Mouse (Mus musculus) cortical plate, adult 2 months (tissue): ENCODE measurements at regions not wholly inside any gene's neighbourhood (a gene's known extent, or its start where the extent isn't known, plus 50 kb on each side); places are given as distances from the start of the nearest gene placed in this dataset.

Source experiments
- H3K27ac ChIP-seq: fragments of 200-500 bp; 2 replicates; pipeline ENCODE4 v1.5.1; 2012; ENCODE audit warnings: low read length, control low read depth, inconsistent platforms; ENCODE audit not compliant: insufficient read depth
- H3K4me1 ChIP-seq: fragments of 200-500 bp; 2 replicates; pipeline ENCODE4 v1.6.1; 2011; ENCODE audit warnings: low read length; ENCODE audit not compliant: control insufficient read depth, insufficient read depth
- H3K4me3 ChIP-seq: fragments of 200-500 bp; 2 replicates; pipeline ENCODE4 v1.5.1; 2011; ENCODE audit warnings: mild to moderate bottlenecking, low read length, control low read depth; ENCODE audit not compliant: insufficient read depth
- CTCF ChIP-seq: fragments of 200-500 bp; IDR thresholded peaks from 2 replicates; pipeline ENCODE4 v1.5.1; 2011; ENCODE audit warnings: mild to moderate bottlenecking, control low read depth, low read length; ENCODE audit not compliant: insufficient read depth; ENCODE audit errors: extremely low read depth
- POLR2A ChIP-seq: fragments of 200-500 bp; IDR thresholded peaks from 2 replicates; pipeline ENCODE4 v1.6.1; 2011; ENCODE audit warnings: mild to moderate bottlenecking, low read length, control low read depth; ENCODE audit not compliant: insufficient read depth; ENCODE audit errors: extremely low read depth

DNA sequence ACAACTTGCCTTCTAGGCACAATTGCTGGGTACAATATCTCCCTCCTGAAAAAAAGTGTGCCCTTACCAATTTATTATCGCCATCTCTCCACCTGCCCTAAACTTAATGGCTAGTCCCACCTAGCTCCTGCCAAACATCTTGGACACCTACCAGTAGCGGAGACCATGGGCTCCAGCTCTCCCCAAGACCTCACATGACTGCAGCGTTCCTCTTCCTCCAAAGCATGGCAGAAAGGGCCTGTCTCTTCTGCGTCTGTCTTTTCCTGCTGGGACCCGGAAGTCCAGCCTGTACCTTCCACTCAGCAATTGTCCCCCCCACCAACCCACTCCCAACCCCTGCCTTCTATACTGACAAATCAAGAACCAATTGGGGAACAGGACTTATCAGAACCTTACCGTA lies 63.1 kb upstream of the Usp24 start:
- H3K4me1 ChIP-seq: no peaks in the 10 kb centered on the region
- no peak overlapping the region for H3K27ac ChIP-seq
- TF ChIP-seq CTCF (no peak), POLR2A (no peak)

DNA sequence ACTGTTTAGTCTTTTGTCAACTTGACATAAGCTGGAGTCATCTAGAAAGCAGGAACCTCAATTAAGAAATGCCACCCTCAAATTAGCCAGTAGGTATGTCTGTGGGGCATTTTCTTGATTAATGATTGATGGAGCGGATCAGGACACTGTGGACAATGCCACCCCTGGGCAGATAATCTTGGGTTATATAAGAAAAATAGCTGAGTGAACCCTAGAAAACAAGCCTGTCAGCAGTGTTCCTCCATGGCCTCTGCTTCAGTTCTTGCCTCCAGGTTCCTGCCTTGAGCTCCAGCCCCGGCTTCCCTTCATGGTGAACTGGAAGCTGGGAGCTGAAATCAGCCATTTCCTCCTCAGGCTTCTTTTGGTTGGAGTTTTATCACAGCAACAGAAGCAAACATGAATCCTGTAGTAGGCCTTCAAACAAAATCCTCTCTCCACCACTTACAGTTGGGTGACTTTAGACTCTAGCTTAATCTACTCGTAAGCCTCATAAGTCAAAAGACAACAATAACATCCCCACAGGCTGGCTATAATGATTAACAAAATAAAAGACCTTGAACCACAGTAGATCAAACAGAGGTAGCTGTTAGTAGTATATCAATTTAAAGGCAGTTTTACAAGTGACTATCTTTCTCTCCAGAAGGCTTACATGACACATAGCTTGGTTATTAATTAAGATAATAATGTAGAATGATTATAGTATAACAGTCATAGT lies 61.1 kb upstream of the Usp24 start:
- Histone ChIP-seq H3K4me3 (no peak overlapping the region), H3K27ac (no peak overlapping the region), H3K4me1 (no peaks in the 10 kb centered on the region)
- TF ChIP-seq POLR2A: no peak
- TF ChIP-seq CTCF: no peak

More for the DNA sequence above, 63.1 kb upstream of the Usp24 start:
- H3K4me3 ChIP-seq: no peak overlapping the region

DNA sequence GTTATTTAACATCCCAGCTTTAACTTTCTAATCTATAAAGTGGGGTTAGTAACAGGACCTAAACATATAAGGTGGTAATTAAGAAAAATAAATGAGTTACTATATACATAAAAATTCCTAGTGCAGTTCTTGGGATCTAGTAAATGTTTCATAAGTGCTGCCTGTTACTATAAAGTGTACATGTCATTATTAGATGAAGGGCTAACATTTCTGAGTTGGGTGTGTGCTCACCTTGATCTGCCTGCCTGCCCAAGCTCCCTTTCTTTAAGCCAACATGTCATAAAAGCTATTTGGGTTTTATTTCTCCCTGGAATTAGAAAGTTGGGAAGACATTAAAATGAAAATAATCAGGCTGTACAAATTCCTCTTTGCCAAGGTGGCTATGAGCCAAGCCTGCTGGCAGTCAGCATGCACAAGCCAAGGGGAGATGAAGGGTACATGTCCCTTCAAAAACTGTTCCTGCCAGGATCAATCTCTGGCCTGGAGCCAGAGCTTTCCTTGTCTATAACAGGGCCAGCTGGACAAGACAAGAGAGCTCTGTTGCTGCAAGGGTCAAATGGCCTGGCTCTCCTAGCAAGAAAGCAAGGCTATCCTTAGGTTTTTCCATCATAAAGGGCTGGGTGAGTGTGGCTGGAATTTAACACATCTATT lies 59.9 kb upstream of the Usp24 start:
- Histone ChIP-seq H3K4me3 (no peak overlapping the region), H3K4me1 (no peaks in the 10 kb centered on the region), H3K27ac (0 out of 2 replicates have a peak overlapping the region, but pooled peaks have one; percentile 13)
- no peak for TF ChIP-seq CTCF
- TF ChIP-seq POLR2A: no peak

DNA sequence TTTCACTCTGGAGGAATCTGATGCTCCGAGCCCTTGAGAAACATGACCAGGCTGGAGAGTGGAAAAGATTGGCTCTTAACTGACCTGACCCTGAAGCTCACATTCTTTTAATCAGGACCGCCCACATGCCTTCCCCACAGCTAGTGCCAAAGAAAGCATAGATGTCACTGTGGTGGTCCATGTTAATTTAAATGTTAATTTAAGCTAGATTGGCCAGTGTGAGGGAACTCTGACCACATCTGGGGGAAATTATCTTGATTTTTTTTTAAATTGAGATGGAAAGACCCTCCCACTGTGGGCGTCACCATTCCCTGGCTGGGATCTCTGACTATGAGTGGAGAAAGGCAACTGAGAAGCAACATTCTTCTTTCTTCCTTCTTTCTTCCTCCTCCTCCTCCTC lies 54.6 kb upstream of the Usp24 start:
- H3K4me3 ChIP-seq: no peak overlapping the region
- TF ChIP-seq POLR2A: no peak
- TF ChIP-seq CTCF: no peak
- peaks cover 4% of the 10 kb centered on the region; the same call in 1 of the 2 replicates for H3K4me1 ChIP-seq
- no peak overlapping the region for H3K27ac ChIP-seq

DNA sequence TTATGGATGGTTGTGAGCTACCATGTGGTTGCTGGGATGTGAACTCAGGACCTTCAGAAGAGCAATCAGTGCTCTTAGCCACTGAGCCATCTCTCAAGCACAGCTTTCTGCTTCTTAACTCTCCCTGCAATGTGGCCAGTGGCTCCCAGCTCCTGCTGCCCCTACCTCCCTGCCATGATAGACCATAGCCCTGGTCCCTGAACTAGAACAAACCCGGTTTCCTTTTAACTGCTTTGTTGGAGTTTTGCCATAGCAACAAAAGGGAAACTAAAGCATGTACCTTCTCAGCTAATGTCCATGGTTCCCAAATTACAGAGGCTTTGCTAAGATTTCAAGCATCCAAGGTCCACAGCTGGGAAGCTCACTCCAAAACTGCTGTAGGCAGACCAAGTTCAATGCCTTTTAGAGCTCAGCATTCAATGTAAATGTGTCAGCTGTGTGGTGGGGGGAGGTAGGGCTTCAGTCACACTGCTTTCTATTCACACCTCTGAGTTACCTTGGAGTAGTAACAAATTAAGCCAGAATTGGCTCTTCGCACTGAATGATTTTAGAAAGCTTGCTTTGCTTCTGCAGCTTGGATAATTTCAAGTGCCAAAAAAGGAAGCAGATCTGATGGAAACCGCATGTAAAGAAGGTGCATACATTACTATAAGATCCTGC lies 54.0 kb upstream of the Usp24 start:
- TF ChIP-seq CTCF (no peak), POLR2A (no peak)
- no peak overlapping the region for H3K27ac ChIP-seq

DNA sequence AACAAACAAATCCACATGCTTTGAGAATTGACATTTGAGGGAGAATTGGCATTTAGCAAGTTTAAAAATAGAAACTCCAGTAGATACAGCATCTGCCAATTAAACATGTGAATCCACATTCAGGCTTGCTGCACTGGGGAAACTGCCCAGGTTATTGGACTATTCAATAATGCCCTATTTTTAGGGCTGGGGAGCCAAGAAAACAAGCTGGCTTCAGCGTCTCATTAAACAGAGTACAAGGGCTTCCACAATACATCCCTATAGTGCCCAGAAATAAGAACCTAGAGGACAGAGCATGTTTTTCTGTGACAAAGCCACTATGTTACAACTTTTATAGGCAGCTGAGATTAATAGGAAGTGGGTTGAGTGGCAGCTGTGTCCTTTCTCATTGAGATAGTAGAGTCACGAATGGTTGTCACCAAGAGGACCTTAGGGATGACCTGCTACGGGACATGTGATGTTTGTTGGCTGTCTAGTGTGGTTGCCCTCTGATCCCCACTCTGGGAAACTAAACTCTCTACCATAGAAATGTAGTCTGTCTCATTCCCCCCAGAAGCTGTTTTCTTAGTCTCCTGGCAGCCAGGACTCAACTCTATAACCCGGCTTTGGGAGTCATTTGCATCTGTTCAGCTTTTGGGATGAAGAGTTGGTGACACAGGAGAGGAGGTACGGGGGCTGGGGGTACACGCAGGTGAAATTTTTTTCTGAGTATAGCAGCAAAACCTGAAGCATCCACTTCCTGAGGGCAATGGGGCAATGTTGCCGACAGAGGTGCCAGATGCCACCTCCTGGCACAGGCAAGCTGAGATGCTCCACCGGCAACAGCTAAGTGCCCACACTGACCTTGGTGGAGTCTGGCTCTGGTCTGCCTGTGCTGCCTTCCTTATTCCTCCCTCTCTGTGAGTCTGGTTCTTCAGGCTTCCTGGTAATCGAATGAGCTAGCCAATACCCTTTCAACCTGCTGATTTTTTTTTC lies 53.0 kb upstream of the Usp24 start:
- H3K27ac ChIP-seq: no peak overlapping the region
- TF ChIP-seq POLR2A (no peak), CTCF (no peak)
- peaks cover 4% of the 10 kb centered on the region; the same call in 1 of the 2 replicates for H3K4me1 ChIP-seq

More for the DNA sequence above, 54.0 kb upstream of the Usp24 start:
- Histone ChIP-seq H3K4me1 (peaks cover 4% of the 10 kb centered on the region; the same call in 1 of the 2 replicates), H3K4me3 (no peak overlapping the region)

More for the DNA sequence above, 53.0 kb upstream of the Usp24 start:
- H3K4me3 ChIP-seq: no peak overlapping the region
